Mouse (Mus musculus): ENCODE measurements around the gene C5ar1. TPM values are rescaled to one million over a fixed set of nuclear protein-coding genes. Genes with fewer than 3 reads are reported as not detected.

C5ar1 gene
- polyA plus RNA-seq, 1 experiment from 2014 or later: 0.64 TPM

DNA sequence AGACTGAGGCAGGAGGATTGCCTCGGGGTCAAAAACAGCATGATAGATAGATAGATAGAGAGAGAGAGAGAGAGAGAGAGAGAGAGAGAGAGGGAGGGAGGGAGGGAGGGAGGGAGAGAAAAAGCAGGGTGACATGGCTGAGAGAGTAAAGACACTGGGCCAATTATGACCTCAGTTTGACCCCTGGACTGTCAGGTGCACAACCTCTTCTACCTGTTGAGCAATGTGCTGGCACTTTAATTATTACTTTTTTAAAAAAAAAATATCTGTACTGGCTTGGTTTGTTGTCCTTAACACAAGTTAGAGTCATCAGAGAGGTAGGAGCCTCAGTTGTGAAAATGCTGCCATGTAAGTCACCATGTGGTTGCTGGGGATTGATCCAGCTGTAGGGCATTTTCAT, 28.5 kb upstream of the C5ar1 start:
- Histone ChIP-seq H3K27ac (replicated peaks) (no peak overlapping the region), H3K36me3 (replicated peaks) (peaks cover 16% of the 10 kb centered on the region), H3K4me3 (no peak overlapping the region), H3K27me3 (replicated peaks; ENCODE audit: low read depth, poor library complexity, severe bottlenecking) (no peaks in the 10 kb centered on the region), H3K9me3 (no peaks in the 10 kb centered on the region), H3K4me1 (peaks cover 14% of the 10 kb centered on the region)
- 81% methylated on average over 1 of the region's 1 CpGs for WGBS
- no peak for DNase-seq (ENCODE audit: low spot score)

DNA sequence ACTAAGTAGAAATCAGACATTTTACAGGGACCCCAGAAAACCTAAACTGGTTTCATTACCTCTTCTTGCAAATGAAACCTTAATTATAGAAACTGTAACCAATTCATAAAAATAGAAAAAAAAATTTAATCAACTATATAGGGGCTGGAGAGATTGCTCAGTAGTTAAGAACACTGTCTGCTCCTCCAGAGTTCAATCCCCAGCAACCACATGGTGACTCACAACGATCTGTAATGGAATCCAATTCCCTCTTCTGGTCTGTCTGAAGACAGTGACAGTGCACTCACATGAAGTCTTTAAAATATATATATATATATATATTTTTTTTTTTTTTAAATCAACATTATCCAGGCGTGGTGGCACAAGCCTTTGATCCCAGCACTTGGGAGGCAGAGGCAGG, 27.7 kb upstream of the C5ar1 start:
- no peaks in the 10 kb centered on the region for H3K27me3 ChIP-seq (replicated peaks; ENCODE audit: low read depth, poor library complexity, severe bottlenecking)
- peaks cover 23% of the 10 kb centered on the region for H3K36me3 ChIP-seq (replicated peaks)
- DNase-seq (ENCODE audit: low spot score): no peak
- H3K27ac ChIP-seq (replicated peaks): peak overlapping the region; percentile 97
- H3K4me3 ChIP-seq: peak overlapping the region; percentile 82
- WGBS: 84% methylated on average over 2 of the region's 2 CpGs
- no peaks in the 10 kb centered on the region for H3K9me3 ChIP-seq
- peaks cover 14% of the 10 kb centered on the region for H3K4me1 ChIP-seq

DNA sequence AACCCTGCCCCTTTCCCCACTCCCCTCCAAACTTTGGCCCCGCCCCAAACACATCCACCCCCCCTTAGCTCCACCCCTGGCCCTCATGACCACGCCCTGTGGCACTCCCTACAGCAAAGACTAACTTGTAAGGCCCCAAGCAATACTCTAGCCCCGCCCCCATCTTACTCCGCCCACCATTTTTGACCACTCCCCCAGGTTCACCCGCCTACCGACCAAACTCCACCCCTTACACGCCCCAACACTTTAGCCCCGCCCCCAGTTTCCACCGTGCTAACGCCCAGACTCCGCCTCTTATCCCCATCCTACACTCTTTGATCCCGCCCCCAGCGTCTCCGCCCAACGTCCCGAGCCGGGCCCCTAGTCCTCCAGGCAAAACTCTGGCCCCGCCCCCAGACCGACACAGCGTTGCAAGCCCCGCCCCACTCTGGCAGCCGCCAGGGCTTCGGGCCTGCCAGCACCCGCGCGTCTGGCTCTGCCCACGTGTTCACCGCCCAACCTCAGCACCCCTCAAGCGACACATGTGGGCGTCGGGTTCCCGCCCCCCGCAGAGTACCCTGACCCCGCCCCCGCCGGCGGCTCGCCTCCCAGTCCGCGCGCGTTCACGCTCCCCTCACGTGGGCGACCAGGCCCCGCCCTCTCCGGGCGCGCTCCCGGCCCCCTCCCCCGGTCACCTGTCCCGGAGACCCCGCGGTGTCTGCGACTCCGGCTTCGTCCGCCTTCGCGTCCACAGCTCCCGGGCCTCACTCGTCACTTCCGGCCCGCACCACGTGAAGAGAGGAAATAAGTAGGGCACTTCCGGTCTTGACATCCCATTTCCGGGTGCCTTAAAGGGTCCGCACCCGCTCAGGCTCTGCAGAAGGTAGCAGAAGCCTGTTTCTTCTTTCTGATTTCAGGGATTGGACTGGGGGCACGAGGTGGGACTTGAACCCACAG, 27.0 kb upstream of the C5ar1 start, which contains the start of gene Ccdc9:
TSS of gene Ccdc9 (minus strand) at position 770 of the 936 bp plus-strand sequence.
- no peaks in the 10 kb centered on the region for H3K9me3 ChIP-seq
- peaks cover 31% of the 10 kb centered on the region for H3K36me3 ChIP-seq (replicated peaks)
- WGBS: under 1% methylated on average over 70 of the region's 70 CpGs
- peak within 1 kb of the TSS; percentile 82 for H3K4me3 ChIP-seq
- H3K27me3 ChIP-seq (replicated peaks; ENCODE audit: low read depth, poor library complexity, severe bottlenecking): no peaks in the 10 kb centered on the region
- peak; percentile 100 for DNase-seq (ENCODE audit: low spot score)
- H3K4me1 ChIP-seq: peaks cover 14% of the 10 kb centered on the region
- H3K27ac ChIP-seq (replicated peaks): peak within 1 kb of the TSS; percentile 97

DNA sequence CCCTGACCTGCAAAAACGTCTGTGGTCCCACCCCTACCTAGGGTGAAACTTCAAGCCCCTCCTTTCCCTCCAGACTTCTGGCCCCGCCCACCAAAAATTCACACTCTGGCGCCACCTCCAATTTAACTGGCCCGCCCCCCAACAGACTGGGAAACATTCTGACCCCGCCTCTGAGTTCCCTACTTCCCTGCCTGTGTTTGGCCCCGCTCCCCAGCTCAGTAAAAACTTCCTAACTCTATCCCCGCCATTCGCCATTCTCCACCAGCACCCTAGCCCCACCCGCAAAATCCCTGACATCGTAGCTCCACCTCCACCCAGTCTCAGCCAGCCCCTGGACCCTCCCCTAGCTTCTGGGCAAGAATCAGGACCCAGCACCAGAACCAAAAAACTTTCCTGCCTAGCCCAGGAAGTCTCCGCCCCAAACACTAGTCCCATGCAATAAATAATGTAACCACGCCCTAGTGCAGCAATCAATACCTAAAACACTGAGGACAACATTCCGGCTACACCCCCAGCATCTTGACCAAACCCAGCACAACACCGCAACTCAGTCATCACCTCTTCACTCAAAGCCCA, 26.2 kb upstream of the C5ar1 start:
- H3K27me3 ChIP-seq (replicated peaks; ENCODE audit: low read depth, poor library complexity, severe bottlenecking): no peaks in the 10 kb centered on the region
- WGBS: 5% methylated on average over 14 of the region's 14 CpGs
- H3K4me1 ChIP-seq: peaks cover 14% of the 10 kb centered on the region
- peak; percentile 66 for DNase-seq (ENCODE audit: low spot score)
- peak overlapping the region; percentile 97; the same call in 1 of the 2 replicates for H3K27ac ChIP-seq (replicated peaks)
- H3K4me3 ChIP-seq: peak overlapping the region; percentile 82
- peaks cover 38% of the 10 kb centered on the region for H3K36me3 ChIP-seq (replicated peaks)
- no peaks in the 10 kb centered on the region for H3K9me3 ChIP-seq

DNA sequence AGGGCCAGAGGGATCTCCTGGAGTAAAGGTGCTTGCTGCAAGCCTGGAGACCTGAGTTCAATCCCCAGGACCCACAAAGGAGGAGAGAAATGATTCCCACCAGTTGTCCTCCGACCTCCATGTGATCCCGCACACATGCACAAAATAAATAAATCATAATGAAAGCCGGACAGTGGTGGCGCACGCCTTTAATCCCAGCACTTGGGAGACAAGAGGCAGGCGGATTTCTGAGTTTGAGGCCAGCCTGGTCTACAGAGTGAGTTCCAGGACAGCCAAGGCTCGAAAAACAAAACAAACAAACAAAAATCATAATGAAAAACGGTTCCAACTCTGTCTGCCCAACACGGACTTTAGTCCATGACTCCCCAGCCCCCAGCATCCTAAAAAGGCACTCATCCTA, 25.6 kb upstream of the C5ar1 start:
- H3K4me3 ChIP-seq: peak overlapping the region; percentile 82
- H3K27me3 ChIP-seq (replicated peaks; ENCODE audit: low read depth, poor library complexity, severe bottlenecking): no peaks in the 10 kb centered on the region
- H3K27ac ChIP-seq (replicated peaks): 0 out of 2 replicates have a peak overlapping the region, but pooled peaks have one; percentile 97
- H3K36me3 ChIP-seq (replicated peaks): peaks cover 44% of the 10 kb centered on the region
- peaks cover 14% of the 10 kb centered on the region for H3K4me1 ChIP-seq
- H3K9me3 ChIP-seq: no peaks in the 10 kb centered on the region
- WGBS: 75% methylated on average over 9 of the region's 9 CpGs
- DNase-seq (ENCODE audit: low spot score): no peak

DNA sequence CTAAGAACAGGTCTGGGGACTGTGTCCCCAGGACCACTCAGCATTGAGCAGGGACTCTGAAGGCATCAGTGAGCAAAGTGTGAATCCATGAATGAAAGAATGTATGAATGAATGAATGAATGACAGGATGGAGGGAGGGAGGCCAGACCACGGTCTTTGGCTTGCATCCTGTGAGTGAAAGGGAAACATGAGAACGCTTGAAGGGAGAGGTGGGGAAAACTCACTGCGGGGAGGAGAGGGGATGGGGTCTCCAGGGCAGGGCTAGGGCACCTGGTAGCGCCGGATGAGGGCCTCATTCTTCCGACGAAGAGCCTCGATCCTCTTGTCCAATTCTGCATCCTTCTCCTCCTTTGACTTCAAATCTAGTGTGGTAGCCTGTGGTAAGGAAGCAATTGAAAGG, 24.7 kb upstream of the C5ar1 start:
- H3K4me3 ChIP-seq: no peak overlapping the region
- no peak for DNase-seq (ENCODE audit: low spot score)

DNA sequence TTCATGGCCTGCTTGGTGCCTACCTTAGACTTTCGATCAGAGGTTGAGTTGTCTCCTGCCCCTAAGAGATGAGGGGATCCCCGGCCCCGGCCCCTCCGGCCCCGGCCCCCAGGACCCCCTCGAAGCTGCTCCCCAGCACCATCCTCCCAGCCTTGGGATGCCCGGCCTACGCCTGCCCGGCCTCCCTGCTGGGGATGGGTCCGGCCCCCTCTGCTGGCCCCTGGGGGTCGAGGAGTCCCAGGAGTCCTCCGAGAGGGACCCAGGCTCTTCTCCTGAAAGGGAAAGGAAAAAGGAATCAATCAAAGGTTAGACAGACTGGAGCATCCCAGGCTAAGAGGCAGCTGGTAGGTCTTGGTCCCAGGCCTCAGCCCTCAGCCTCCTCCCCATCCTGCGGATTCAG, 23.0 kb upstream of the C5ar1 start:
- Histone ChIP-seq H3K36me3 (replicated peaks) (peaks cover 68% of the 10 kb centered on the region), H3K4me1 (peaks cover 14% of the 10 kb centered on the region), H3K27ac (replicated peaks) (no peak overlapping the region), H3K27me3 (replicated peaks; ENCODE audit: low read depth, poor library complexity, severe bottlenecking) (no peaks in the 10 kb centered on the region), H3K9me3 (no peaks in the 10 kb centered on the region), H3K4me3 (no peak overlapping the region)
- WGBS: 92% methylated on average over 13 of the region's 13 CpGs
- DNase-seq (ENCODE audit: low spot score): no peak

More for the DNA sequence above, 24.7 kb upstream of the C5ar1 start:
- Histone ChIP-seq H3K4me1 (peaks cover 14% of the 10 kb centered on the region), H3K36me3 (replicated peaks) (peaks cover 52% of the 10 kb centered on the region), H3K27ac (replicated peaks) (no peak overlapping the region), H3K9me3 (no peaks in the 10 kb centered on the region), H3K27me3 (replicated peaks; ENCODE audit: low read depth, poor library complexity, severe bottlenecking) (no peaks in the 10 kb centered on the region)
- WGBS: 90% methylated on average over 8 of the region's 8 CpGs

DNA sequence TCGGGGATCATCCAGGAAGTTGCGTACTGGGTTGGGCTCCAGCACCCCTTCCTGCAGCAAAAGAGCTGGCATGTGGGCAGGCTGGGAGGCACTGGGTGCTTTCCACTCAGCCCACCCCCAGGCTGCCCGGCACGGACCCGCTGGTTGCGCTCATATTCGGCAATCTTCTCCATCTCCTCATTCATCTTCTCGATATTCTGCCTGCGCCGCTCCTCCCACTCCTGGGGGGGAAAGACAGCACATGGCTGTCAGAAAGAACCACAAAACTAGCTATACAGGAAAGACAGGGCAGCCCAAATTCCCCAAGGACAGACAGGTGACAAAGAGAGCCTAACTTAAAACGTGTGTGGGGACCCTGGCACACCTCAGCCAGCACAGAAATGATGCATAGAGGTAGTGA, 21.4 kb upstream of the C5ar1 start:
- Histone ChIP-seq H3K4me3 (no peak overlapping the region), H3K27ac (replicated peaks) (no peak overlapping the region), H3K27me3 (replicated peaks; ENCODE audit: low read depth, poor library complexity, severe bottlenecking) (0 out of 2 replicates have a peak, but pooled peaks cover under 1% of the 10 kb centered on the region), H3K36me3 (replicated peaks) (peaks cover 84% of the 10 kb centered on the region), H3K9me3 (no peaks in the 10 kb centered on the region), H3K4me1 (peaks cover 11% of the 10 kb centered on the region)
- WGBS: 93% methylated on average over 11 of the region's 11 CpGs
- no peak for DNase-seq (ENCODE audit: low spot score)

DNA sequence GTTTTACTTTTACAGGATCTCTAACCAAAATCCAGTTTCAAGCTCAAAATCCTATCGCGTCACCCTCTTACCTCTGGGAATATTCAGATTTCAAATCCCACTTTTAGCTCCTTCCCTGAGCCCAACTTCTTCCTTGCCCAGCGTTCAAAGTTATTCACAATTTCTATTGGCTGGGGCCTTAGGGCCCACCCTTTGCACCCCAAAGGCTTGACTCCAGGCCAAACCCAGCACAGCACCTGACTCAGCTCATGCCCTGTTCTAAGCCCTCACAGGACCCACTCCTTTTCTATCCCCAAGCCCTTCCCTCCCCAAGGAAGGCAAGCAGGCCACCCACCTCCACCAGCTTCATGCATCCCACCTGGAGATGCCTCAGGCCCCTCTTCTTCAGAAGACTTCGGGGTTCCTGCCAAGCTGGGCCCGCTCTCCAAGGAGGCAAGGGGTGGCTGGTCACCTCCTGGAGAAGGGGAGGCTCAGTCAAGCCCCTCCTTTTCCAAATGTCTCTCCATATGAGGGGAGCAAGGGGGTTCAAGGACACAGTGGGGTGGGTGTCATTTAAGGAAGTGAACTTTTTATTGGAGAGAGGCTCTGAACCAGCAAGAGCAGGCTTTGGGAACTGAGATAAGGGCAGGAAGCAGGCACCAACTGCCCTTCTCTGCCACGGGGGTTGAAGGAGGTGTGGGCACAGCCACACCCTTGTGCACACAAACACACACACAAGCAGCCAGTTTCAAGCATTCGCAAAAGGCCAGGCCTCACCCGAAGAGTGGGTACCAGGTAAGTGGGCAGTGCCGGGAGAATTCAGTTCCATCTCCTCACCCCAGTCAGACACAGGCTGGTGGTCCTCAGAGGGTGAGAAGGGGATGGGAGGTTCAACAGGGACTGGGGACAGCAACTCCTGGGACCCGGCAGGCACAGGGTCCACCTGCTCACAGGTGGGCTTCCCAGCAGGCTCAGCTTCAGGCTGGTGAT, 15.9 kb upstream of the C5ar1 start:
- 89% methylated on average over 10 of the region's 10 CpGs for WGBS
- Histone ChIP-seq H3K9me3 (no peaks in the 10 kb centered on the region), H3K4me1 (peaks cover 39% of the 10 kb centered on the region), H3K4me3 (no peak overlapping the region), H3K36me3 (replicated peaks) (peaks cover 51% of the 10 kb centered on the region), H3K27ac (replicated peaks) (no peak overlapping the region), H3K27me3 (replicated peaks; ENCODE audit: low read depth, poor library complexity, severe bottlenecking) (peaks cover 30% of the 10 kb centered on the region)
- DNase-seq (ENCODE audit: low spot score): no peak

DNA sequence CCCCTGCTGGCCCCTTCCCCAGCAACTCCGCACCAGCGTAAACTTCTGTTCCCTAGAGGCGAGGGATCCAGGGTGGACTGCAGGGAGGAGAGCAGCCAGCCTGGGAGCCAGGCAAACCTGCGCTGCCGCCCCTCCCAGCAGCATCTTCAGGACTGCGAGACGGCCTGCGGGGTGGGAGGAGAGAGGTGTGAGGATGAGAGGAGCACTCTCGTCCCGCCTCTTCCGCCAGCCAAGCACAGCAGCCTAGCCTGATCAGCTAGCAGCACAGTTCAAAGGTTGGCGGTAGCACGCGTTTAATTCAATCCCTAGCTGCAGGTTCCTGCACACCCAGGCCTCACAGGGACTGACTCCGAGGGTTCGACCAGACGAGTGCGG, 14.4 kb upstream of the C5ar1 start:
- peak overlapping the region; percentile 82 for H3K27ac ChIP-seq (replicated peaks)
- DNase-seq (ENCODE audit: low spot score): peak; percentile 86
- WGBS: under 1% methylated on average over 18 of the region's 18 CpGs
- H3K9me3 ChIP-seq: no peaks in the 10 kb centered on the region
- peak overlapping the region; percentile 78 for H3K4me3 ChIP-seq
- peaks cover 34% of the 10 kb centered on the region for H3K27me3 ChIP-seq (replicated peaks; ENCODE audit: low read depth, poor library complexity, severe bottlenecking)
- H3K4me1 ChIP-seq: peaks cover 39% of the 10 kb centered on the region
- H3K36me3 ChIP-seq (replicated peaks): peaks cover 39% of the 10 kb centered on the region

DNA sequence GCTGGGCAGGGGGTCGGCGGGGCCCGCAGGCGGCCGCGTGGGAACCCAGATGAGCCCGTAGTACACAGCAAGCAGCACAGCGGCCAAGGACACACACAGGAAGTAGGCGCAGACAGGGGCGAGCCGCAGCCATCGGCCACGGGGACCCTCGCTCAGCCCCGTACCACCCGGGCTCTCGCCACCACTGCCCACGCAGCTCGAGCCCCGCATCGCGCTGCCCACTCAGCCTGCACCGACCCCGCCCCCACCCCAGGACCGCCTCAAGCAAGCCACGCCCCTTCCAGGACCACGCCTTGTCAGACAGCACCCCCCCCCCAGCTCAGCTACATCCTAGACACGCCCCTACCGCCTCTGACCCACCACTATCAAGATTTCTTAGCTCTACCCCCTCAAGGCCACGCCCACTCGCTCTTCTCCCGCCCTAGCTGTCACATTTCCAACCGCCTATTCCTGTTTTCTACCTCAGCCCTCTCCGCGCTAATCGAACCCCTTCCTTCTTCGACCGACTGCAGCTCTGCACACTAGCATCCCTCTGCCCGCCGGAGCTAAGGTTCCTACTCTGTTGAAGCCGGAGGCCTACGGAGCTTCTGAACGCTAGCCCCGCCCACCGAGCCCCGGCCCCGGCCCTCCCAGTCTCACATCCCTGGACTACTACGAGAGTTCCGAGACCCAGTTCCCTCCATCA, 13.9 kb upstream of the C5ar1 start, which contains the start of gene Inafm1:
TSS of gene Inafm1 (minus strand) at position 537 of the 685 bp plus-strand sequence.
- peak within 1 kb of the TSS; percentile 82 for H3K27ac ChIP-seq (replicated peaks)
- peaks cover 39% of the 10 kb centered on the region for H3K4me1 ChIP-seq
- H3K36me3 ChIP-seq (replicated peaks): peaks cover 34% of the 10 kb centered on the region
- H3K27me3 ChIP-seq (replicated peaks; ENCODE audit: low read depth, poor library complexity, severe bottlenecking): peaks cover 34% of the 10 kb centered on the region
- peak within 1 kb of the TSS; percentile 78 for H3K4me3 ChIP-seq
- under 1% methylated on average over 49 of the region's 49 CpGs for WGBS
- DNase-seq (ENCODE audit: low spot score): peak; percentile 95
- H3K9me3 ChIP-seq: no peaks in the 10 kb centered on the region

Measured in embryonic facial prominence, embryonic 10.5 days (tissue).